ENCODE assay signal across 10 mouse cellular contexts in the genomic region with DNA sequence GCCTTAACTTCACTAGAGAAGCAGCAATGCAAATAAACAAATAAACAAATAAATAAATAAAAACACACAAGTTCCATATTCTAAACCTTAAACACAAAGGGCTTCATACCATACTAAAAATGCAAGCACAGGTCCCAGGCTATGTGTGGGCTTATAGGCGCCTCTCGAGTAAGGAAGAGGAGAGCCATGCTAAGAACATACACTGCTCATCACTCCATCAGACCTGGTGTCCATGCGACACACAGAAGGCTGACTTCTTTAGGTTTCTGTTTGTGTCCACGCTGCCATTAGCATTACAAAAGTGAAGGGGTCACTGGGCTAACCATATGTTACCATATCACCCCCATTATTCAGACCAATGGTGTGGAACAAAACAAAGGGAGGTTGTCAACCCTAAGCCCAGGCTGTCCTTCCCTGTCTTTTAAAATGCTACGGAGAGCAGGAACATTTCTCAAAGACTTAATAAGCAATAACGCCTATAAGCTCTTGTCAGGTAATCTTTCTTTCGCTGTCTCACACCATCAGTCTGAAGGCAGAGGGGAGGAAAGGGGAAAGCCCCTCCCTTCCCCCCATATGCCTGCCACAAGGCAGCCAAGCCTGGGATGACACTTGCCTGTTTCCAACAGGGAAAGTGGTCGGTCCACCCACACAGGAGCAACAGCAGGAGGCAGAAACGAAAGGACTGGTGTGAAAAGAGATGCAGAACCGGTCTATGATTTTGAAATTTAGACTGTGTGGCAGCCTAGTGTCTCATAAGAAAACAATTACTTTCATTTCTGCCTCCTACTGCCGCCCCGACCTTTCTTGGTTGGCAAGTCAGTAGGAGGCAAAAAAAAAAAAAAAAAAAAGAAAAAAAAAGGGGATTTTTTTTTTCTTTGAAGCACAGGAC.
DNase-seq lines count a peak whose midpoint lies in the region; ATAC-seq lines count a peak whose summit lies in the region.
"Had no signal": no experiment of that assay in that cellular context is flagged by ENCODE, and none has a peak within 500 bp of the region (broad histone marks: within the 10 kb centered on the region; RNA-seq: fewer than 3 reads in every experiment).

No protein-coding gene starts in this region.

- 12% methylated on average over 12 of the region's 12 CpGs for WGBS in hindbrain, embryonic 12.5 days

- peak overlapping the region; percentile 80 for H3K27ac ChIP-seq in hindbrain, embryonic 12.5 days
- H3K27ac ChIP-seq: kidney, postnatal 0 days; liver, embryonic 13.5 days had no signal

- peaks cover 8% of the 10 kb centered on the region for H3K4me1 ChIP-seq in hindbrain, embryonic 12.5 days

- H3K27me3 ChIP-seq in hindbrain, embryonic 12.5 days = no peaks in the 10 kb centered on the region
- H3K27me3 ChIP-seq: liver, embryonic 13.5 days had no signal

- no peak overlapping the region for H3K9ac ChIP-seq in hindbrain, embryonic 12.5 days
- H3K9ac ChIP-seq: liver, embryonic 13.5 days had no signal

- H3K36me3 ChIP-seq in hindbrain, embryonic 12.5 days = no peaks in the 10 kb centered on the region
- H3K36me3 ChIP-seq: liver, embryonic 13.5 days had no signal

- no peaks in the 10 kb centered on the region for H3K9me3 ChIP-seq in hindbrain, embryonic 12.5 days (replicated peaks)
- H3K9me3 ChIP-seq: liver, embryonic 13.5 days had no signal

- DNase-seq in CD4-positive, CD25-positive, alpha-beta regulatory T cell, adult 2 months (ENCODE audit: low read depth, low spot score) = peak; percentile 71
- DNase-seq in T-cell, adult 2 months (ENCODE audit: low spot score) = peak; percentile 28
- DNase-seq in natural killer cell, adult 2 months (ENCODE audit: low spot score in 2 of 2) = peak; percentile 63 to 73
- DNase-seq in left cerebral cortex, postnatal 10 days (ENCODE audit: extremely low spot score in 1 of 2, low spot score in 2 of 2) = no peak
- no peak for DNase-seq in layer of hippocampus, adult 8-10 months (ENCODE audit: low spot score in 2 of 2)
- DNase-seq in adrenal gland, adult 18-20 months (ENCODE audit: low spot score in 2 of 2) = no peak
- DNase-seq: heart, adult 11 months; liver, embryonic 13.5 days had no signal

- intact Hi-C loops in left cerebral cortex, postnatal 10 days (cut with DNase I) = no loop called here

- no peak overlapping the region for H3K4me3 ChIP-seq in hindbrain, embryonic 12.5 days
- H3K4me3 ChIP-seq: liver, embryonic 13.5 days had no signal

- peak overlapping the region; percentile 38; the same call in 1 of the 2 replicates for H3K4me2 ChIP-seq in hindbrain, embryonic 12.5 days (replicated peaks)
- H3K4me2 ChIP-seq: liver, embryonic 13.5 days had no signal

- peak; percentile 88 for ATAC-seq in hindbrain, embryonic 12.5 days (ENCODE audit: low FRiP score)

Comparison
In these comparisons a context has a peak if more than half of its experiments do, and no peak if none do; other contexts are left out.
1. DNase-seq: peak in CD4-positive, CD25-positive, alpha-beta regulatory T cell, adult 2 months (single experiment), T-cell, adult 2 months (single experiment) and natural killer cell, adult 2 months (2 of 2); none in left cerebral cortex, postnatal 10 days (0 of 2), layer of hippocampus, adult 8-10 months (0 of 2) and adrenal gland, adult 18-20 months (0 of 2).